Mouse (Mus musculus): Measurements from ENCODE around the gene Ovgp1.
"Not testable (repeated sequence)": the region's sequence is repeated elsewhere in the genome, so short reads cannot be mapped to it uniquely, and the experiment has no call there.

The Ovgp1 gene

DNA sequence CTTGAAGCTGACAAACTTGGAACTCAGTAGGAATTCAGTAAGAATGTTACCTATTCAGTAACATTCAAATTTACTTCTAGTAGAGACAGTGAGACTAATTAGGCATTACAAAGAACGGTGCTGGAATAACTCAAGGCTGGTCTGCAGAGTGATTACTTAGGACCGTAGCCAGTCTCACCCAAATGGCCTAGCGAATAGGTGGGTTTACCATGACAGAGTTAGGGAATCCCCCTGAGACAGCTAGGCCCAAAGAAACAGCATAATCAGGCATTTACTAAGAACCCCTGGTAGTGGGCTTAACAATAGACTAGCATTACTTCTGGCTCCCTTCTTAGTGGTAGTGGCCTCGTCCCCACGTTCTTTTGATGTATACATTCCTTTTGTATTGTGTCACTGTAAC, 16.1 kb downstream of the Ovgp1 start:
- in situ Hi-C loops (cut with MboI; ENCODE audit: unreplicated experiment in 2 of 2) = loop anchor here (5.0 to 25.0 kb wide), 5 partner anchors 458 to 1098 kb away; no protein-coding TSS in a partner anchor

- in situ Hi-C loops (cut with MboI; ENCODE audit: unreplicated experiment in 2 of 2) = loop anchor here (5.0 to 25.0 kb wide), 5 partner anchors 456 to 1096 kb away; no protein-coding TSS in a partner anchor
Observed at GRCm38 (mm10) chr3:105991653-105992283, 18.3 kb downstream of the Ovgp1 start.

DNA sequence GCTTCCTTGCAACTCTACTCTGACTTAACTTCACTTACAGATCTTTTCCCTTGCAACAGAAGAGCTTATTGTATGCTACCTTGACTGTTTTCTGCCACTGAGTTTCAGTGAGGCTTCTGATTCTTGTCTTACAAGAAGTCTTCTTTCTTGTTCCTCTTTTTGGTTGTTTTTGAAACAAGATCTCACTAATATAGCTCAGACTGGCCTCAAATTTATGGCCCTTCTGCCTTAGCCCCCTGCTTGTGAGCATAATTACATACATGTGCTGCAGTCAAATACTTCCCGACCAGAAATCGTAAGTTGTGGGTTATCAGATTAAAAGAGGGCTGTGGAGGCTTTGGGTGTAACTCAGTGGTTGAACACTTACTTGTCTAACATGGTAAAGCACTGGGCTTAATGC, 21.2 kb downstream of the Ovgp1 start:
- in situ Hi-C loops (cut with MboI; ENCODE audit: unreplicated experiment in 2 of 2) = loop anchor here (5.0 to 25.0 kb wide), 5 partner anchors 453 to 1093 kb away; no protein-coding TSS in a partner anchor

- in situ Hi-C loops (cut with MboI; ENCODE audit: unreplicated experiment in 2 of 2) = no loop called here
Observed at GRCm38 (mm10) chr3:106000707-106001375, 27.3 kb downstream of the Ovgp1 start.

DNA sequence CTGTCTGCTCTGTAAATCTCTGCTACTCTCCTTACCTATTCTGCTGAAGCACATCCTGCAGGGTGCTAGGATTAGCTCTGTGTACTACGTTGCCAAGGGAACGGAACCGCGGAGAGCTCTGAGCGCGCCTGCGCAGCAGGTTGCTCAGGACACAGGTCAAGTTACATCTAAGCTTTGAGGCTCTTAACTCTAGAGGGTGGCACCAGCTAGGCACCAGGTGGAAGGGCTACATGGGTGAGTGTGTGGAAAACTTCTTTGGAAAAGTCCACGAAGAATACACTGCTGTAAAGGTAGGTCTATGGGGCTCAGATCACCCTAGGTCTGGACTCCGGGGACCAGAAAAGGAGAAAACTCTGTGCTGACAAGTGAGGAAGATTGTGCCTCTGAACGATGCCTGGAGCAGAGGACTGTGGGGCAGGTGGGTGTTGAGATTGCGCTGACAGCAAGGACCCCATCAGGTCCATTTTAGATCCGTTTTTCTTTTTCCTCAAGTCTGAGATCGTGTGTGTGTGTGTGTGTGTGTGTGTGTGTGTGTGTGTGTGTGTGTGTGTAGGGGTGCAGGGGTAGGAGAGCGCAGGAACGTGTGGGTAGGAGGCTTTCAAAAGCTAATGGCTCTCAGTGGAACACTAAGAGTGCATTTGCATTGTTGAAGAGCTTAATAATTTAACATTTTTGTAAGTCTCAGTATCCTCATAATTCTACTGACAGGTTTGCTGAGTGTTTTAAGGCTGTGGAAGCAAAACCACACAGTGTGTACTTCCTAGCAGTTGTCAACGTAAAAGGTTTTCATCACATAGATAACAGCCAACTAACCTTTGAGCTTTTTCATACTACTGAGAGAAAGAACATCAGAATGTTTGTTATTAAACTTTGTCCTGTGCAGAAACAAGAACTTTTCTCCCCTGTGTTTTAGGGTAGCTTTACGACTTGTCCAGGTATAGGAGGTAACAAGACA, 28.2 kb downstream of the Ovgp1 start:
- in situ Hi-C loops (cut with MboI; ENCODE audit: unreplicated experiment in 2 of 2) = no loop called here

GRCm38 (mm10) chr3:106003360-106003759, 29.8 kb downstream of the Ovgp1 start:
- in situ Hi-C loops (cut with MboI; ENCODE audit: unreplicated experiment in 2 of 2) = not testable (repeated sequence)

DNA sequence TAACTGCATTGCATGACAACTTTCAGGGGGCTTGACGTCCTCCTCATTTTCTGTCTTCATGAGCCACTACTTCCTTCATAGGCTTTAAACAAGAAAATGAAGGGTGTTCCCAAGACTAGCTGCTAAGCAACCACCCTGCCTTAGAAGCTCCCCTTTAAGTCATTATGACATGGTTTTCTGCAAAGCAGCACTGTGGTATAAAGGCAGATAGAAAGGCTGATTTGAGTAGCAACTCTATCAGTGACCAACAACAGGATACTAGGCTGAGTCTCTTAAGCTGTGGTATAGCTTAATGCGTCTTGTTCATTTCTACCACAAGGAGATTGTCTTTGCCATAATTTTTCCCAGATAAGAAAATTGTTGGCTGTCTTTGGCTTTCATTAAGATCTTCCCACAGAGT, 41.0 kb downstream of the Ovgp1 start, which contains the start of gene Pifo:
Gene Pifo, minus strand, starts transcription at position 101 of the 400 bp plus-strand sequence.
- in situ Hi-C loops (cut with MboI; ENCODE audit: unreplicated experiment in 2 of 2) = no loop called here

DNA sequence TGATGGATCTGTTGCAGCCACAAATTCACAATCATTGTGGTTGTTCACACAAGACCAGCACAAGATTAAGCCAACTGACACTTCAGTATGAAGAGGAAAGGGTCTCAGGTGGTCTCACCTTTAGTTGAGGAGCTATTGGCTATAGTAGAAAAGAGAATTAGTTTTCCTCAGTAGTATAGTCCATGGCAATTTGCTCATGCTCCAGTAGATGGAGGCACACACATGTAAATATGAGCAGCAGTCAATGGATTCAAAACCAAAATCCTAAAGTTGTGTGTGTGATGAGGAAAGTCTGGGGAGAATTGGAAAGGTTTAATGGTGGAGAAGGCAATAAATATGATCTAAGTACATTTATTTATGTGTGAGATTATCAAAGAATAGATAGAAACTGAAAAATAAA, 48.3 kb downstream of the Ovgp1 start:
- in situ Hi-C loops (cut with MboI; ENCODE audit: unreplicated experiment in 2 of 2) = no loop called here

DNA sequence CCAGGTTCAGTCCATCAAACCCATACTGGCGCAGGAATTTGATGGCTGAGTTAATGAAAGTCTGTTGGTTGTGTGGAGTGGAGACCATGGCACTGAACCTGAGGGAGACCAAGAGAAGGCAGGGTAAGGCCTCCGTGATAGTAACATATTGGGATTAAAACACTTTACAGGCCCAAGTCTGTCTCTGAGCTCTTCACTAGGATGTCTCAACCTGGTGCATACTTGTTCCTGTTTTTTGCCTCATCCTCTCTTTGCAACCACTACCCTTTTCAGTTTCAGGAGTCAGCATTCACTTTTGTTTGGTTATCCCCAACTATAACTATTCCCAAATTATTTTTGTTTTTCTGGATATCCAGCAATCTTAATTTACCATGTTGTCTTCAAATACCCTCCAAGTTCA, 50.6 kb downstream of the Ovgp1 start:
- in situ Hi-C loops (cut with MboI; ENCODE audit: unreplicated experiment in 2 of 2) = no loop called here

DNA sequence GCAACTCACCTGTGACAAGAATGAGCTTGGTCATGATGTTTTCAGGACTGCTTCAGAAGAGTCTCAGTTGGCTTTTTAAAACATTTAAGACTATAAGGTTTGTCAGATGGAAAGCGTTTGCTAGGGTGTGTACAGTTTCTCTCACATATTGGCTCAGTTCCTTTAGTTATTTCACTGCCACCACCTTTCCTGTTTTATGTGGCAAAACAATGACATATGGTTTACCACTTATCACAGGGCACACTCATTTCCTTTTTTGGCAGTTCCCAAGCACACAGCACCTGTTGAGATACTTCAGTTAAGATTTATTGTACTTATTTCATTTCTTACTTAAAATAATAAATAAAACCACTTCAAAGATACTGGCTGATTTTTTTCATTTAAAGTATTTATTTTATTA, 59.3 kb downstream of the Ovgp1 start, which contains the start of gene Chil5:
Gene Chil5, minus strand, starts transcription at position 34 of the 400 bp plus-strand sequence.
- in situ Hi-C loops (cut with MboI; ENCODE audit: unreplicated experiment in 2 of 2) = no loop called here

All from v-Abl transformed pro-B cells (cell line).